Mouse (Mus musculus) G1E-ER4 (cell line): ENCODE results near the gene Cela2a. TPM values are rescaled to one million over a fixed set of nuclear protein-coding genes. Genes with fewer than 3 reads are reported as not detected.

Experiments
- GATA1 ChIP-seq: IDR thresholded peaks from one replicate; pipeline ENCODE4 v1.8.0; 2012; ENCODE audit warnings: low read length, inconsistent platforms
- polyA plus RNA-seq: library from polyadenylated mRNA; stranded (reverse); fragments of >175 nt; gene quantifications from 2 replicates; pipeline ENCODE4 v1.2.3, GENCODE M21; 2012

Gene Cela2a
- polyA plus RNA-seq: not detected in 2 replicates

- no peak for TF ChIP-seq GATA1
Observed at GRCm38 (mm10) chr4:141826060-141826459, at the start of gene Cela2a. Gene Cela2a (minus strand): TSS chr4:141826160.

DNA sequence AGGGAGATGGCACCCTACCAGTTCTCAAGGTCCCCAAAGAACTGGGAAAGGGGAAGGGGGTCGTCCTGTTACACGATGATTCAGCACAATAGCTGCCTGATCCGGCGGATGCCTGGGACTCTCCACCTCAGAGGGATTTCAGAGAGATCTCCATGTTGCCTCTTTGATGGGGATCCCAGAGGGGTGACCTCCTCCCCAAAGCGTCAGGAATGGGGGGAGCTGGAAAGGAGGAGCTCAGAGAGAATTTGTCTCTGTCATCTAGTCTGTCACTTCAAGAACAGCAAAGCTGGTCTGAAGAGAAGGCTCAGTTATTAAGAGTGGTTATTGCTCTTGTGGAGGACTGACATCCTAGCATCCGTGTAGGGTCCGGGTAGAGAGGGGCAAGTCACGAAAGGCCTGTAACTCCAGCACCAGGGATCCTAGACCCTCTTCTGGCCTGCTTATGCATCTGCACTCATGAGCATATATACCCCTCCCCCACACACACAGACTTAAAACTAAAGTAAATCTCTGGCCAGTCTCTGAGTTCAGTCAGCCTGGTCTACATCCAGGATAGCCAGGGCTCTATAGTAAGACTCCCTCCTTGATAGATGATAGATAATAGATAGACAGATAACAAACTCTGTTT lies 49.6 kb upstream of the Cela2a start:
- TF ChIP-seq GATA1: no peak

GRCm38 (mm10) chr4:141874601-141875460 lies 48.9 kb upstream of the Cela2a start, which contains the start of gene Efhd2:
Gene Efhd2 (minus strand): TSS chr4:141874920.
- no peak for TF ChIP-seq GATA1

- no peak for TF ChIP-seq GATA1
Observed at GRCm38 (mm10) chr4:141874111-141874600, 48.2 kb upstream of the Cela2a start.

DNA sequence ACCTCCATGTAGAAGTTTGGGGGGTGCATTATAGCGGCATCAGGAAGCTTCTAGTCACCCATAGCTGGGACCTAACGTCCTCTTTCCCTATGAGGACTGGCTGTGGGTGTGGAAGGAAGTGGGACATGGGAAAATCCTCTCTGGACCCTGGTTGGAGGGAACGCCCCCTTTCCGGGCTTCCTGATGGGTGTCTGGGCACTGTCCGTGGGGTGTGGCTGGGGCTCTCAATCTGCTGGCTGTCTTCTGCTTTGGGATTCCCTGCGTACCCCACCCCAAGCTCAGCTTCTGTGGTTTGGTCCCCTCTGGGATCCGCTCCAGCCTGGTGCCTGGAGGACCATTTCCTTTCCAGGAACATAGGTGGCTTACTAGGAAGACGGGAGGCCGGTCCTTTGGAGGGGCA lies 47.0 kb upstream of the Cela2a start:
- TF ChIP-seq GATA1: no peak

DNA sequence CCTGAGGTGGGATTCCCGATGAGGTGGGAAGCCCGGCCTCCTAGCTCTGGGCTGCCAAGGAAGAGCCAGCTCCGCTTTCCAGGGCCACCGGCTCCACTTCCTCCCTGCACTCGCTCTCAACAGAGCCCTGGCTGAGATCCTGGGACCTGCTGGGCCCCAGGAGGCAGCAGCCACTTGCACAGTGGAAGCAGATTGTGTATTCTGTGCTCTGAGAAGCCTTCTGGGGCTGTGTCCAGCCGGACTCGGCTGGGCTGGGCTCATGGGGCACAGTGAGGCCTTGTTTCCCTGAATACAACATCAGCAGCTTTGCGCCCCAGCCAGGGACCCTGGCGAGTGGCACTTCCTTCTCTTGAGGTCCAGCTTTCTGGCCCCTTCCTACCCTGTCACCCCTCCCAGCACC lies 45.9 kb upstream of the Cela2a start:
- no peak for TF ChIP-seq GATA1

DNA sequence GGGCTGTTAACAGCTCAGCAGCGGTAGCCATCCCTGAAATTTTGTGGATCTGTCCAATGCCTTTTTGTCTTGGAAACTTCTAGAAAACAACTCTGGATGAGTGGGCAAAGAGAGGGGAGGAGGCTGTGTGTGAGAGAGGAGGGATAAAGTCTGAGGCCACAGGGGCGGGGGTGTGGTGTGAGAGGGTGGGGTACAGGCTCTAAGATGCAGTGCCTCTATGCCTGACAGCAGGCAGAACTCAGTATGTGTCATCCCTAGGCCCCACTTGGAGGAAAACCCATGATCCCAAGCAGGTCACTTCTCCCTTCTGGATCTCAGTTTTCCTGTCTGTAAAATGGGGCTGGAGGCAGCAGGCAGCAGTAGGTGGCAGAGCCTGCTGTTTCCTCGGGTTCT lies 45.4 kb upstream of the Cela2a start:
- TF ChIP-seq GATA1: no peak

DNA sequence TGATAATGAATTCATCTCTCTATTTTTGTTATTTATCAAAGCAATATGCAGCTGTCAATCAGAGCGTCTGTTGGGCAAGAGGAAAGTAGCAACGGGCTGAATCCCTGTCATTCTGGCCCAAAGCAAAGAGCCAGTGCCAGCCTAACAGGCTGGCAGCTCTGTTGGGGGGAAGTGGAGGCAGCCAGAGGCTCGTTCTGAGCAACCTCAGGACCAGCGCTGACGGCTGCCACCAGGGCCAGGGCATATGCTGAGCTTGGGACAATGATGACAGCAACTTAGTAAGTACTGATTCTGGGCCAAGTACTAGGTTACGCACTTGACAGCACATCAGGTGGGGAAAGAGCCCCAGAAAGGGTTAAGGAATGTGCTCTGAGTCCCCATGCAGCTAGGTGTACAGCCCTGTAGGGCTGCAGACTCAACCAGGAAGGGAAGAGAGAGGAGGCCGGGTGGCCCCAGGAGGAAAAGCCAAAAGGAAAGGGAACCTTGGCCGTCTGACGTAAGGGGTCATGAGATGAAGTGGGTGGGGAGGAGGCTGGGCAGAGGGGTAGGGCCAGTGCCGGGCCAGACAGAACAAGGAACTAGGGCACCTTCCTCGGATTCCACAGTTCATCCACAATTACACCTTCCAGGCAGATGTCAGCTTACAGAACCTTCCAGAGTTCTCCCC lies 44.8 kb upstream of the Cela2a start:
- no peak for TF ChIP-seq GATA1

DNA sequence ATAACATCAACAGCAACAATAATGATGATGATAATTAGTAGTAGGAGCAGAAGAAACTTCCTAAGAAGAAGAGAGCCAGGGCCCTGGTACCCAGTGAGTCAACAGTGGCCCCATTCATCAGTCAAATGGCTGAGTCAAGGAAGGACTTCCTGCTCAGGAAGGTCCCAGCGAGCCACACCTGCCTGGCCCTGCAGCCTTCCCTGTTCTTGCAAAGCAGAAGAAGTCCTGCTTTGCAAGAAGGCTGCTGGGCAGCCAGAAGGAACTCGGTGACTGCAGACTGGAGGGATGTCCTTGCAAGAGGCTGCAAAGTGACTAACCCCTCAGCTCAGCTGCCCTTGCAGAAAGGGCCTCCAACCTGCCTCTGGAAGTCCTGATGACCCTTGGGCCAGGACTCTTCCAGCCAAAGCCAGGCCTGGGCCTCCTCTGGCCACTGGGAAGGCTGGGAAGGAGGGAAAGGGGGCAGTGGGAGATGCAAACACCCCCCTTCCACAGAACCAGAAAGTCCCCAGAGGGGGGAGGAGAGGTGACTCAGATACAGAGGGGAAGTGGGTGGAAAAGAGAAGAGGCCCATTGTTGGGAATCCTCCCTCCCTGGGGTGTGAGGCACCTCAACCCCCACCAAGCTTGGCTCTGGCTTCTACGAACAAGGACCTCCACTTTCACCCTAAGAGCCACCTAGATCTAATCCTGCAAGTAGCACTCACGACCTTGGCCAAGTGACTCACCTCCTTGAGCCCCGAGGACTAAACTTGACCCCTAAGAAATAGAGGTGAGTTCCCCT lies 43.7 kb upstream of the Cela2a start:
- no peak for TF ChIP-seq GATA1

GRCm38 (mm10) chr4:141868051-141868450 lies 42.1 kb upstream of the Cela2a start:
- no peak for TF ChIP-seq GATA1

- no peak for TF ChIP-seq GATA1
Observed at GRCm38 (mm10) chr4:141867498-141867897, 41.5 kb upstream of the Cela2a start.

GRCm38 (mm10) chr4:141866933-141867490 lies 41.1 kb upstream of the Cela2a start:
- no peak for TF ChIP-seq GATA1

- no peak for TF ChIP-seq GATA1
Observed at GRCm38 (mm10) chr4:141865600-141865999, 39.6 kb upstream of the Cela2a start.

DNA sequence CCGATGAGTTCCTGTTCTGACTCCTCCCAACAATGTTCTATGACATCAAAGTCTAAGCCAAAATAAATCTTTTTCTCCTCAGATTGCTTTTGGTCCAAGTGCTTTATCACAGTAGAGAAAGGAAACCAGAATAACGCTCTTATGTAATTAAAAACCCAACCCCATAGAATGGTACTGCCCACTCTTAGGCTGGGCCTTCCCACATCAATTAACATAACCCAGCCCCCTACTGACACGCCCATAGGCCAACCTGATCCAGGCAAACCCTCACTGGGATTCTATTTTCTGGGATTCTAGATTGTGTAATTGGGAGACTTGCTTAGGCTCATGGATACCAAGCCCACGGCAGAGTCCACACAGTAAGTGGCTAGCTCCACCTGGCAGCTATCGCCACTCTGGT lies 39.0 kb upstream of the Cela2a start:
- TF ChIP-seq GATA1: no peak

DNA sequence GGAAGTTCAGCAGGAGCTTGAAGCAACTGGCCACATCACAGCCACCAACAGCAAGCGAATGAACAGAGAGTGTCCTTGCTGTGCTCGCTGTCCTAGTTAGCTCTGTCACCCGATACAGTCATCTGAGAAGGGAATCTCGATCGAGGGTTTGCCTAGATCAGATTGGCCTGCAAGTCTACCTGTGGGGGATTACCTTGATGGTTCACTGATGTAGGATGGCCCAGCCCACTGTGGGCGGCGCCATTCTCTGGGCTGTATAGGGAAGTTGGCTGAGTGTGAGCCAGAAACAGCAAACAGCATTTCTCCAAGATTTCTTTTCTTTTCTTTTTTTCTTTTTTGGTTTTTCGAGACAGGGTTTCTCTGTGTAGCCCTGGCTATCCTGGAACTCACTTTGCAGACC lies 38.5 kb upstream of the Cela2a start:
- no peak for TF ChIP-seq GATA1
